Mouse (Mus musculus) heart, embryonic 11.5 days (tissue): ENCODE measurements around the gene Ptger1. TPM values are rescaled to one million over a fixed set of nuclear protein-coding genes. Genes with fewer than 3 reads are reported as not detected.

Source experiments
- ATAC-seq: fragments of 200-750 bp; cut with Nextera tagmentation; replicated peaks from 2 replicates; pipeline ENCODE4 v1.8.0; 2017; ENCODE audit warnings: moderate library complexity; ENCODE audit not compliant: insufficient number of reproducible peaks, low FRiP score, low TSS enrichment
- H3K27ac ChIP-seq: fragments of 300-500 bp; sonication (generic); 2 replicates; pipeline ENCODE4 v1.5.1; 2014; ENCODE audit warnings: mild to moderate bottlenecking, low read depth, low read length
- H3K27me3 ChIP-seq: fragments of 300-500 bp; sonication (generic); 2 replicates; pipeline ENCODE4 v1.6.1; 2014; ENCODE audit warnings: mild to moderate bottlenecking, low read length, mixed read lengths; ENCODE audit not compliant: control insufficient read depth, insufficient read depth
- H3K36me3 ChIP-seq: fragments of 300-500 bp; sonication (generic); 2 replicates; pipeline ENCODE4 v1.6.1; 2014; ENCODE audit warnings: mild to moderate bottlenecking, low read length, moderate library complexity, mixed read lengths; ENCODE audit not compliant: control insufficient read depth, insufficient read depth
- H3K4me1 ChIP-seq: fragments of 300-500 bp; sonication (generic); 2 replicates; pipeline ENCODE4 v1.6.1; 2014; ENCODE audit warnings: low read length; ENCODE audit not compliant: control insufficient read depth, insufficient read depth
- H3K4me2 ChIP-seq: fragments of 300-500 bp; sonication (generic); 2 replicates; pipeline ENCODE4 v1.6.1; 2014; ENCODE audit warnings: mild to moderate bottlenecking, moderate library complexity
- H3K4me3 ChIP-seq: fragments of 300-500 bp; sonication (generic); 2 replicates; pipeline ENCODE4 v1.5.1; 2014; ENCODE audit warnings: low read depth, low read length
- H3K9ac ChIP-seq: fragments of 300-500 bp; sonication (generic); 2 replicates; pipeline ENCODE4 v1.6.1; 2014; ENCODE audit warnings: mild to moderate bottlenecking, low read depth, low read length, moderate library complexity
- H3K9me3 ChIP-seq: fragments of 300-500 bp; sonication (generic); replicated peaks from 2 replicates; pipeline ENCODE4 v1.6.1; 2016; ENCODE audit warnings: low read length; ENCODE audit not compliant: control insufficient read depth
- WGBS: fragments of 180-500 bp; shearing (Covaris S2); extraction: QIAGEN DNeasy Blood & Tissue Kit; methylation state at CpG from one replicate; pipeline ENCODE4 v1.1.7; 2014; ENCODE audit not compliant: insufficient replicate concordance; 5-methylcytosine and 5-hydroxymethylcytosine counted together
- polyA plus RNA-seq: library from polyadenylated mRNA; unstranded; fragments of >200 nt; fragmentation: Nextera tagmentation; extraction: Ambion mirVana; gene quantifications from 2 replicates; pipeline ENCODE4 v1.2.1, GENCODE M21; 2014

The Ptger1 gene
- polyA plus RNA-seq, 1 experiment from 2014 or later, result 0.13 TPM

DNA sequence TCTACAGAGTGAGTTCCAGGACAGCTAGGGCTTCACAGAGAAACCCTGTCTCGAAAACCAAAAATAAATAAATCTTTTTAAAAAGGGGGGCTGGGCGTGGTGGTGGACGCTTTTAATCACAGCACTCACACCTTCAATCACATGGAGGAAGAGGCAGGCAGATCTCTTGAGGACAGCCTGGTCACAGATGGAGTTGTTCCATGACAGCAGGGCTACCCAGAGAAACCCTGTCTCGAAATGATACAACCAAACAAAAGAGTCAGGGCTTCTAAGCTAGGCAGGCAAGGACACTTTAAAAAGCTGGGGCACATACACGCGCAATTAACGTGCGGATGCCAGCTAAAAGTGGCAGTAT lies 48.2 kb downstream of the Ptger1 start:
- Histone ChIP-seq H3K4me2 (peak overlapping the region; percentile 51), H3K4me1 (peaks cover 16% of the 10 kb centered on the region), H3K9me3 (no peaks in the 10 kb centered on the region), H3K27ac (no peak overlapping the region; the same call in 1 of the 2 replicates), H3K27me3 (no peaks in the 10 kb centered on the region), H3K36me3 (peaks cover 7% of the 10 kb centered on the region), H3K4me3 (peak overlapping the region; percentile 95), H3K9ac (no peak overlapping the region)
- ATAC-seq, result no peak
- 17% methylated on average over 8 of the region's 8 CpGs for WGBS

GRCm38 (mm10) chr8:83715031-83715690 lies 48.7 kb downstream of the Ptger1 start, which contains the start of gene Ddx39:
Gene Ddx39 (plus strand): TSS chr8:83715177.
- Histone ChIP-seq H3K27ac (peak within 1 kb of the TSS; percentile 93), H3K4me3 (peak within 1 kb of the TSS; percentile 95), H3K4me1 (peaks cover 16% of the 10 kb centered on the region), H3K27me3 (no peaks in the 10 kb centered on the region), H3K9me3 (no peaks in the 10 kb centered on the region), H3K4me2 (peak within 1 kb of the TSS; percentile 91), H3K9ac (peak within 1 kb of the TSS; percentile 91), H3K36me3 (peaks cover 12% of the 10 kb centered on the region)
- peak; percentile 99 for ATAC-seq
- under 1% methylated on average over 63 of the region's 63 CpGs for WGBS

DNA sequence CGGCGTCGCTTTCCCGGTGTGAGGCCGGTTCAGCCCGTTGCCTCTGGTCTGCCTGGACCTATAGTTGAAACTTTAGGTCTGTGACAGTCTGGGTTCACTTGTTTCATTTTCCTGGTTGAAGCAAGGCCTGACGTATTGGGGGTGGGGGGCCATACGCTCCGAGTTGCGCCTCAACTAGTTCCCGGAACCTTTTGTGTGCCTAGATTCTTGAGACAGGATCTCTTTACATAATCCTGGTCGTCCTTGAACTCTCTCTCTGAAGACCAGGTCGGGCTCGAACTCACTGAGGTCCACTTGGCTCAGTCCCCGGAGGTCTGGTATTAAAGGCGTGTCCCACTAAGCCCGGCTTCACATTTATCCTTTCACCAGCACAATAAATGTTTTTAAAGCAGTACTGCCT lies 49.3 kb downstream of the Ptger1 start:
- H3K4me3 ChIP-seq, result peak overlapping the region; percentile 95
- peak overlapping the region; percentile 91 for H3K9ac ChIP-seq
- peak overlapping the region; percentile 91 for H3K4me2 ChIP-seq
- H3K27me3 ChIP-seq, result no peaks in the 10 kb centered on the region
- H3K36me3 ChIP-seq, result peaks cover 18% of the 10 kb centered on the region
- H3K4me1 ChIP-seq, result peaks cover 16% of the 10 kb centered on the region
- peak overlapping the region; percentile 93 for H3K27ac ChIP-seq
- H3K9me3 ChIP-seq, result no peaks in the 10 kb centered on the region
- under 1% methylated on average over 17 of the region's 17 CpGs for WGBS
- no peak for ATAC-seq

DNA sequence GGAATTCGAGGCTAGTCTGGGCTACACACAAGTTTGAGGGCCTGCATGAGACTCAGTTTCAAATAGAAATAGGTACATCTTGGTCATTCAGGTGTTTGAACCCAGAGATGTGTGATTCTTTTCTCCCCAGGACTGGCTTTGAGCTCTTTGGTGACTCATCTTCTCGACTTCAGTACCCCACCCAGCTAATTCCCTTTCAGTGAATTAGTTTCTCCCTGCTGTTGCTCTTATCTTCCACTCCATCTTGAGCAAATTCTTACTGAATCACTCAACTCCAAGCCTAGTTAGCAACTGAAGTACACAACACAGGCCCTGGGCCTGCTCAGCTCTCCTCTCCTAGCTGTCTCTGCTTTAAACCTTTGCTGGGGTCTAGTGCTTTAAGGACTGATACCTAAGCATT lies 50.1 kb downstream of the Ptger1 start:
- Histone ChIP-seq H3K4me1 (peaks cover 16% of the 10 kb centered on the region), H3K9ac (peak overlapping the region; percentile 91; the same call in 1 of the 2 replicates), H3K4me3 (peak overlapping the region; percentile 95), H3K27ac (no peak overlapping the region), H3K9me3 (no peaks in the 10 kb centered on the region), H3K27me3 (no peaks in the 10 kb centered on the region), H3K36me3 (peaks cover 24% of the 10 kb centered on the region), H3K4me2 (peak overlapping the region; percentile 91)
- WGBS, result 54% methylated on average over 2 of the region's 2 CpGs
- no peak for ATAC-seq

DNA sequence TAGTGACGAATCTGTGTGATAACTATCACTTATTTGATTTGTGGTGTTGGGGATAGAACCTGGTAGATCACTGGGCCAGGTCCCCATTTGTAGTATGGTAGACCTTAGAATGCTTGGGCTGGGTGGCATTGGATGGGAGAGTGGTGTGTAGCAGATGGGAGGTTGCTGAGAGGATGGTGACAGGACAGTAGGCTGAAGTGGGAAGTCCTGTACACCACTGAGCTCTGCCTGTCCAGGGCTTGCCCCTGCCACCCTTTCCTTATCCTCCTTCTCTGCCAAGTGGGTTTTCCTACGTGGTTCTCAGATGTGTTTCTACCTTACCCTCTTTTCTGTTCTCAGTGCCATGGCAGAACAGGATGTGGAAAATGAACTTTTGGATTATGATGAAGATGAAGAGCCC lies 52.6 kb downstream of the Ptger1 start:
- Histone ChIP-seq H3K27ac (no peak overlapping the region), H3K4me3 (no peak overlapping the region), H3K4me2 (no peak overlapping the region), H3K36me3 (peaks cover 48% of the 10 kb centered on the region), H3K9ac (no peak overlapping the region), H3K27me3 (no peaks in the 10 kb centered on the region), H3K4me1 (peaks cover 16% of the 10 kb centered on the region), H3K9me3 (no peaks in the 10 kb centered on the region)
- no peak for ATAC-seq
- WGBS, result 89% methylated on average over 2 of the region's 2 CpGs

DNA sequence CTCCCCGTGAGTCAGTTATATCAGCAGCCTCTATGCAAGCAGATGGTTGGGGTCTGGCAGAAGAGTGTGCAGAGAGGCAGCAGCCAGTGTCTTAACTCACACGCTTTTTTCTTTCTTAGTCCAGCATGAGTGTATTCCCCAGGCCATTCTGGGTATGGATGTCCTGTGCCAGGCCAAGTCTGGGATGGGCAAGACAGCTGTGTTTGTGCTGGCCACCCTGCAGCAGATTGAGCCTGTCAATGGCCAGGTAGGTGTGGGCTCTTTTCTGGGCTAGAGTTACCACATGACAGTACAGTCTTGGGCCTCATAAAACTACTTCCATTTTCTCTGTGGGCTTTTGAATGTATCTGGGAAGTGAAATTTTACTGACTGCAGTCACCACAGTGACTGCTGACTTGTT lies 53.2 kb downstream of the Ptger1 start:
- Histone ChIP-seq H3K27ac (no peak overlapping the region), H3K4me3 (no peak overlapping the region), H3K36me3 (peaks cover 52% of the 10 kb centered on the region), H3K9me3 (no peaks in the 10 kb centered on the region), H3K4me1 (peaks cover 16% of the 10 kb centered on the region), H3K4me2 (no peak overlapping the region), H3K27me3 (no peaks in the 10 kb centered on the region), H3K9ac (no peak overlapping the region)
- ATAC-seq, result no peak
- 87% methylated on average over 2 of the region's 2 CpGs for WGBS

GRCm38 (mm10) chr8:83721405-83722025 lies 55.0 kb downstream of the Ptger1 start:
- H3K4me2 ChIP-seq, result no peak overlapping the region
- ATAC-seq, result no peak
- no peak overlapping the region for H3K9ac ChIP-seq
- WGBS, result 89% methylated on average over 25 of the region's 25 CpGs
- H3K4me3 ChIP-seq, result no peak overlapping the region
- no peaks in the 10 kb centered on the region for H3K9me3 ChIP-seq
- peaks cover 10% of the 10 kb centered on the region for H3K4me1 ChIP-seq
- H3K27me3 ChIP-seq, result no peaks in the 10 kb centered on the region
- peaks cover 59% of the 10 kb centered on the region for H3K36me3 ChIP-seq
- no peak overlapping the region for H3K27ac ChIP-seq
